Mouse (Mus musculus) lung, postnatal 0 days (tissue): ENCODE data around the gene 4933427I04Rik.

ENCODE experiments used
- CTCF ChIP-seq: IDR thresholded peaks from 2 replicates; pipeline ENCODE4 v1.5.1; 2016; ENCODE audit warnings: antibody characterized with exemption, mild to moderate bottlenecking
- EP300 ChIP-seq: IDR thresholded peaks from 2 replicates; pipeline ENCODE4 v1.6.1; 2016; ENCODE audit warnings: antibody characterized with exemption, mild to moderate bottlenecking, control low read depth

DNA sequence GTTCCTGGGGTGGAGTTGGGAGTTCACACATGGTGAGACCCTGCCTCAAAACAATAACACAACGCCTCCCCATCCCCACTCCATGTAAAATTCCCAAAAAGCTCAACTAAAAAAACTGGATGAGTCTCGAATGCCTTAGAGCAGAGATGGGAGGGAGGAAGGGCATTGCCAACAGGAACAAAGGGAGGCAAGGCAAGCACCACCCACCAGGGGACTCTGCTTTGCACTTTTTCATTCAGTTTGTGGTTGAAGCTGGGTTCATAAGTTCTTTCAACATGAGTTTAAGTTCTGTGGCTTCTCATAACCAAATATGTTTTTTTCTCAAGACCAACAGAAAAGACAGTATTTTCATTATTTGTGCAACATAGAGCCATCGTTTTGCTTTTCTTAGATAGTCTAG is 44.0 kb downstream of the 4933427I04Rik start:
- peak; percentile 14; the same call in 1 of the 2 replicates for TF ChIP-seq CTCF
- no peak for TF ChIP-seq EP300
